Mouse (Mus musculus) layer of hippocampus, postnatal 10 days (tissue): ENCODE data around the gene Retsat. TPM values are rescaled to one million over a fixed set of nuclear protein-coding genes. Genes with fewer than 3 reads are reported as not detected.

Experiments used
- DNase-seq, 2 experiments: peaks; one replicate each; pipeline ENCODE4 v3.0.0; 2021; ENCODE audit warnings: low spot score in 2 of 2
- total RNA-seq, 2 experiments: library from RNA; stranded (reverse); gene quantifications; 2 replicates each; pipeline ENCODE4 v1.2.3; 2021

The Retsat gene
- total RNA-seq, 2 experiments from 2014 or later, result 34.3 to 35.6 TPM

- no peak for DNase-seq
These were observed 59.7 kb downstream of the Retsat start for GRCm38 (mm10) chr6:72658006-72658405.

Other genes with a start within 250 kb of the Retsat start
- 10 to 100 TPM; 18.8 to 20.9 TPM for gene Tmem150a, start 243.0 kb upstream of the Retsat start, total RNA-seq
- gene Rnf181, start 231.5 kb upstream of the Retsat start, total RNA-seq, result 10 to 100 TPM; 69.4 to 71.1 TPM
- 1 to 10 TPM; 4.2 to 4.6 TPM for gene Vamp5, start 218.0 kb upstream of the Retsat start, total RNA-seq
- gene Vamp8, start 207.8 kb upstream of the Retsat start, total RNA-seq, result 10 to 100 TPM; 11.1 to 13.8 TPM
- 10 to 100 TPM; 20.3 to 20.5 TPM for gene Ggcx, start 184.2 kb upstream of the Retsat start, total RNA-seq
- 100 to 1,000 TPM; 173 to 191 TPM for gene Mat2a, start 158.9 kb upstream of the Retsat start, total RNA-seq
- under 1 TPM; 0.67 to 0.78 TPM for gene Sh2d6, start 76.8 kb upstream of the Retsat start, total RNA-seq
- gene Capg, start 54.1 kb upstream of the Retsat start, total RNA-seq, result 1 to 10 TPM; 2.1 to 3.4 TPM
- gene Elmod3, start 62 bp upstream of the Retsat start, total RNA-seq, result 10 to 100 TPM; 19.1 to 19.7 TPM
- gene Tgoln1, start 18.5 kb downstream of the Retsat start, total RNA-seq, result 10 to 100 TPM; 49.7 to 51.1 TPM
- 1 to 10 TPM; 6.0 TPM for gene Tcf7l1, start 190.8 kb downstream of the Retsat start, total RNA-seq